Mouse (Mus musculus) limb, embryonic 14.5 days (tissue): ENCODE results near the gene Slc16a5. TPM values are rescaled to one million over a fixed set of nuclear protein-coding genes. Genes with fewer than 3 reads are reported as not detected.

Experiments used
- ATAC-seq: fragments of 200-750 bp; cut with Nextera tagmentation; 2 replicates; pipeline ENCODE4 v1.8.0; 2017; ENCODE audit warnings: low read depth, moderate number of reproducible peaks, moderate TSS enrichment; ENCODE audit not compliant: low FRiP score
- DNase-seq: peaks from one replicate; pipeline ENCODE4 v3.0.0-alpha.2; 2015; ENCODE audit warnings: low spot score
- H3K27ac ChIP-seq: fragments of 300-500 bp; sonication (generic); replicated peaks from 2 replicates; pipeline ENCODE4 v1.5.1; 2014; ENCODE audit warnings: low read depth, mild to moderate bottlenecking, low read length, moderate library complexity, mixed read lengths
- H3K27me3 ChIP-seq: fragments of 300-500 bp; sonication (generic); 2 replicates; pipeline ENCODE4 v1.6.1; 2014; ENCODE audit warnings: low read length, mixed read lengths; ENCODE audit not compliant: control insufficient read depth, insufficient read depth
- H3K36me3 ChIP-seq: fragments of 300-500 bp; sonication (generic); 2 replicates; pipeline ENCODE4 v1.6.1; 2014; ENCODE audit warnings: mild to moderate bottlenecking, low read length, moderate library complexity, mixed read lengths; ENCODE audit not compliant: control insufficient read depth, insufficient read depth
- H3K4me1 ChIP-seq: fragments of 300-500 bp; sonication (generic); 2 replicates; pipeline ENCODE4 v1.6.1; 2014; ENCODE audit warnings: antibody characterized with exemption, low read length, mixed read lengths; ENCODE audit not compliant: control insufficient read depth, insufficient read depth
- H3K4me2 ChIP-seq: fragments of 300-500 bp; sonication (generic); replicated peaks from 2 replicates; pipeline ENCODE4 v1.6.1; 2014; ENCODE audit warnings: low read depth, mild to moderate bottlenecking, low read length, moderate library complexity; ENCODE audit not compliant: severe bottlenecking
- H3K4me3 ChIP-seq: fragments of 300-500 bp; sonication (generic); replicated peaks from 2 replicates; pipeline ENCODE4 v1.5.1; 2014; ENCODE audit warnings: low read length
- H3K9ac ChIP-seq: fragments of 300-500 bp; sonication (generic); 2 replicates; pipeline ENCODE4 v1.6.1; 2014; ENCODE audit warnings: mild to moderate bottlenecking, low read depth, low read length, moderate library complexity; ENCODE audit not compliant: severe bottlenecking
- H3K9me3 ChIP-seq: fragments of 300-500 bp; sonication (generic); 2 replicates; pipeline ENCODE4 v1.6.1; 2016; ENCODE audit warnings: low read length; ENCODE audit not compliant: control insufficient read depth
- POLR2A ChIP-seq: fragments of 200-500 bp; IDR thresholded peaks from 2 replicates; pipeline ENCODE4 v1.8.0; 2012; ENCODE audit warnings: inconsistent platforms, mild to moderate bottlenecking, moderate library complexity, borderline replicate concordance; ENCODE audit not compliant: insufficient read depth, insufficient read length; ENCODE audit errors: extremely low read depth
- WGBS: fragments of 180-500 bp; shearing (Covaris S2); extraction: QIAGEN DNeasy Blood & Tissue Kit; methylation state at CpG from one replicate; pipeline ENCODE4 v1.1.7; 2014; 5-methylcytosine and 5-hydroxymethylcytosine counted together
- polyA plus RNA-seq, 2 experiments: library from polyadenylated mRNA; depleted of rRNA in 1 of 2; stranded (reverse) in 1 of 2; unstranded in 1 of 2; fragments of >200 nt; fragmentation: Nextera tagmentation in 1 of 2; extraction: Ambion mirVana in 1 of 2; gene quantifications; 2 replicates each; pipeline versions ENCODE4 v1.2.1 to v1.2.3; 2012 to 2014

Slc16a5 gene
- polyA plus RNA-seq, 2 experiments = 0.04 TPM; not detected in 1

- Histone ChIP-seq H3K9ac (peak overlapping the region; percentile 31; the same call in 1 of the 2 replicates), H3K4me3 (peak overlapping the region; percentile 91; the same call in 1 of the 2 replicates), H3K27ac (no peak overlapping the region)
Observed at GRCm38 (mm10) chr11:115511121-115511520, 48.8 kb downstream of the Slc16a5 start.

GRCm38 (mm10) chr11:115512004-115512403 is 49.7 kb downstream of the Slc16a5 start:
- no peak for DNase-seq
- Histone ChIP-seq H3K4me2 (peak overlapping the region; percentile 81), H3K27ac (no peak overlapping the region)

More at GRCm38 (mm10) chr11:115511121-115511520, 48.8 kb downstream of the Slc16a5 start:
- no peak for DNase-seq
- peaks cover 32% of the 10 kb centered on the region for H3K4me1 ChIP-seq
- no peaks in the 10 kb centered on the region for H3K9me3 ChIP-seq
- TF ChIP-seq POLR2A = no peak
- 58% methylated on average over 2 of the region's 2 CpGs for WGBS
- no peak for ATAC-seq
- H3K27me3 ChIP-seq = no peaks in the 10 kb centered on the region
- no peaks in the 10 kb centered on the region for H3K36me3 ChIP-seq
- H3K4me2 ChIP-seq = peak overlapping the region; percentile 81

GRCm38 (mm10) chr11:115512407-115513183 is 50.3 kb downstream of the Slc16a5 start:
- 21% methylated on average over 8 of the region's 8 CpGs for WGBS
- no peak for DNase-seq

More at GRCm38 (mm10) chr11:115512004-115512403, 49.7 kb downstream of the Slc16a5 start:
- 51% methylated on average over 3 of the region's 3 CpGs for WGBS
- Histone ChIP-seq H3K9me3 (no peaks in the 10 kb centered on the region), H3K4me1 (peaks cover 32% of the 10 kb centered on the region), H3K9ac (peak overlapping the region; percentile 88), H3K36me3 (no peaks in the 10 kb centered on the region), H3K4me3 (peak overlapping the region; percentile 91), H3K27me3 (no peaks in the 10 kb centered on the region)
- no peak for ATAC-seq
- no peak for TF ChIP-seq POLR2A

GRCm38 (mm10) chr11:115513271-115514237 is 51.3 kb downstream of the Slc16a5 start:
- Histone ChIP-seq H3K4me1 (peaks cover 32% of the 10 kb centered on the region), H3K27me3 (no peaks in the 10 kb centered on the region), H3K27ac (peak overlapping the region; percentile 79), H3K9ac (peak overlapping the region; percentile 88), H3K4me3 (peak overlapping the region; percentile 91), H3K4me2 (peak overlapping the region; percentile 81), H3K36me3 (no peaks in the 10 kb centered on the region), H3K9me3 (no peaks in the 10 kb centered on the region)
- peak; percentile 26 for DNase-seq
- no peak for TF ChIP-seq POLR2A
- peak; percentile 21 for ATAC-seq
- under 1% methylated on average over 50 of the region's 57 CpGs for WGBS

More at GRCm38 (mm10) chr11:115512407-115513183, 50.3 kb downstream of the Slc16a5 start:
- Histone ChIP-seq H3K36me3 (no peaks in the 10 kb centered on the region), H3K9me3 (no peaks in the 10 kb centered on the region), H3K4me2 (peak overlapping the region; percentile 81), H3K4me3 (peak overlapping the region; percentile 91), H3K27me3 (no peaks in the 10 kb centered on the region), H3K27ac (no peak overlapping the region), H3K4me1 (peaks cover 32% of the 10 kb centered on the region), H3K9ac (peak overlapping the region; percentile 88)
- no peak for TF ChIP-seq POLR2A
- no peak for ATAC-seq

GRCm38 (mm10) chr11:115514238-115514663 is 52.0 kb downstream of the Slc16a5 start, which contains the start of gene Jpt1:
Gene Jpt1 (minus strand): TSS chr11:115514387.
- Histone ChIP-seq H3K27ac (peak within 1 kb of the TSS; percentile 79), H3K9ac (peak within 1 kb of the TSS; percentile 88), H3K9me3 (no peaks in the 10 kb centered on the region), H3K4me3 (peak within 1 kb of the TSS; percentile 91), H3K36me3 (no peaks in the 10 kb centered on the region), H3K27me3 (no peaks in the 10 kb centered on the region), H3K4me2 (peak within 1 kb of the TSS; percentile 81), H3K4me1 (peaks cover 32% of the 10 kb centered on the region)
- ATAC-seq = peak; percentile 98
- peak; percentile 99; the same call in 1 of the 2 replicates for TF ChIP-seq POLR2A
- DNase-seq = peak; percentile 98
- under 1% methylated on average over 24 of the region's 24 CpGs for WGBS
